Comparison of ENCODE assay signal across 15 mouse cellular contexts in genomic region chr9:65177497-65177896, GRCm38 (mm10). TPM values are rescaled to one million over a fixed set of nuclear protein-coding genes. Genes with fewer than 3 reads are reported as not detected.
DNase-seq lines count a peak whose midpoint lies in the region; ATAC-seq lines count a peak whose summit lies in the region.
"Had no signal": no experiment of that assay in that cellular context is flagged by ENCODE, and none has a peak within 500 bp of the region (broad histone marks: within the 10 kb centered on the region; RNA-seq: fewer than 3 reads in every experiment).

No protein-coding gene starts in this region.

- 55% methylated on average over 3 of the region's 3 CpGs for WGBS in forebrain, embryonic 12.5 days
- WGBS in hindbrain, embryonic 12.5 days = 49% methylated on average over 3 of the region's 3 CpGs
- WGBS in midbrain, embryonic 12.5 days = 38% methylated on average over 3 of the region's 3 CpGs
- 64% methylated on average over 3 of the region's 3 CpGs for WGBS in neural tube, embryonic 15.5 days
- WGBS in kidney, embryonic 15.5 days = 81% methylated on average over 3 of the region's 3 CpGs
- WGBS in kidney, embryonic 16.5 days = 87% methylated on average over 3 of the region's 3 CpGs

- H3K4me2 ChIP-seq in forebrain, embryonic 12.5 days = no peak overlapping the region; the same call in 1 of the 2 replicates
- no peak overlapping the region for H3K4me2 ChIP-seq in hindbrain, embryonic 12.5 days (replicated peaks)
- peak overlapping the region; percentile 38 for H3K4me2 ChIP-seq in midbrain, embryonic 12.5 days (replicated peaks)
- H3K4me2 ChIP-seq in neural tube, embryonic 15.5 days = no peak overlapping the region
- H3K4me2 ChIP-seq in kidney, embryonic 15.5 days = no peak overlapping the region
- H3K4me2 ChIP-seq in kidney, embryonic 16.5 days (replicated peaks; ENCODE audit: low read depth, low read length) = no peak overlapping the region
- H3K4me2 ChIP-seq: limb, embryonic 15.5 days had no signal

- peak overlapping the region; percentile 95 for H3K27ac ChIP-seq in forebrain, embryonic 12.5 days
- H3K27ac ChIP-seq in hindbrain, embryonic 12.5 days = peak overlapping the region; percentile 94
- peak overlapping the region; percentile 98 for H3K27ac ChIP-seq in midbrain, embryonic 12.5 days (replicated peaks)
- H3K27ac ChIP-seq in neural tube, embryonic 15.5 days (replicated peaks) = peak overlapping the region; percentile 77
- no peak overlapping the region for H3K27ac ChIP-seq in kidney, embryonic 15.5 days
- H3K27ac ChIP-seq in kidney, embryonic 16.5 days (ENCODE audit: low read length) = no peak overlapping the region
- H3K27ac ChIP-seq: limb, embryonic 15.5 days; macrophage had no signal

- ATAC-seq in forebrain, embryonic 12.5 days (ENCODE audit: low FRiP score) = no peak
- no peak for ATAC-seq in hindbrain, embryonic 12.5 days (ENCODE audit: low FRiP score)
- ATAC-seq in midbrain, embryonic 12.5 days (ENCODE audit: low FRiP score, low read depth) = no peak
- ATAC-seq in neural tube, embryonic 15.5 days (ENCODE audit: low FRiP score) = no peak
- no peak for ATAC-seq in kidney, embryonic 15.5 days (replicated peaks; ENCODE audit: low FRiP score)
- no peak for ATAC-seq in kidney, embryonic 16.5 days (ENCODE audit: low FRiP score, low TSS enrichment)

- H3K27me3 ChIP-seq in forebrain, embryonic 12.5 days = 0 out of 2 replicates have a peak, but pooled peaks cover 7% of the 10 kb centered on the region
- H3K27me3 ChIP-seq in hindbrain, embryonic 12.5 days = 0 out of 2 replicates have a peak, but pooled peaks cover 2% of the 10 kb centered on the region
- no peaks in the 10 kb centered on the region for H3K27me3 ChIP-seq in midbrain, embryonic 12.5 days
- H3K27me3 ChIP-seq in neural tube, embryonic 15.5 days (replicated peaks) = no peaks in the 10 kb centered on the region
- H3K27me3 ChIP-seq in kidney, embryonic 15.5 days = peaks cover 19% of the 10 kb centered on the region
- H3K27me3 ChIP-seq in kidney, embryonic 16.5 days (ENCODE audit: insufficient read depth, low read length) = peaks cover 6% of the 10 kb centered on the region; the same call in 1 of the 2 replicates

- H3K9me3 ChIP-seq in forebrain, embryonic 12.5 days = no peaks in the 10 kb centered on the region
- H3K9me3 ChIP-seq in hindbrain, embryonic 12.5 days (replicated peaks) = no peaks in the 10 kb centered on the region
- H3K9me3 ChIP-seq in midbrain, embryonic 12.5 days = no peaks in the 10 kb centered on the region
- H3K9me3 ChIP-seq in neural tube, embryonic 15.5 days (replicated peaks) = no peaks in the 10 kb centered on the region
- no peaks in the 10 kb centered on the region for H3K9me3 ChIP-seq in kidney, embryonic 15.5 days (replicated peaks)
- H3K9me3 ChIP-seq in kidney, embryonic 16.5 days (ENCODE audit: low read length) = no peaks in the 10 kb centered on the region
- H3K9me3 ChIP-seq: limb, embryonic 15.5 days had no signal

- no peak for DNase-seq in left cerebral cortex, adult 18-20 months (ENCODE audit: low spot score in 2 of 2)
- DNase-seq: adrenal gland, postnatal 14 days; cerebellum, adult 8-10 months; kidney, adult 8-10 months; lung, adult 2 months; right cerebral cortex, postnatal 25 days had no signal

- peak overlapping the region; percentile 9; the same call in 1 of the 2 replicates for H3K9ac ChIP-seq in forebrain, embryonic 12.5 days
- H3K9ac ChIP-seq in hindbrain, embryonic 12.5 days = no peak overlapping the region; the same call in 1 of the 2 replicates
- H3K9ac ChIP-seq in midbrain, embryonic 12.5 days (replicated peaks) = peak overlapping the region; percentile 28
- H3K9ac ChIP-seq in neural tube, embryonic 15.5 days (replicated peaks) = no peak overlapping the region
- no peak overlapping the region for H3K9ac ChIP-seq in kidney, embryonic 15.5 days
- no peak overlapping the region for H3K9ac ChIP-seq in kidney, embryonic 16.5 days (replicated peaks; ENCODE audit: low read length)
- H3K9ac ChIP-seq: limb, embryonic 15.5 days had no signal

- peaks cover 33% of the 10 kb centered on the region for H3K36me3 ChIP-seq in forebrain, embryonic 12.5 days (replicated peaks)
- peaks cover 12% of the 10 kb centered on the region for H3K36me3 ChIP-seq in hindbrain, embryonic 12.5 days
- H3K36me3 ChIP-seq in midbrain, embryonic 12.5 days = peaks cover 43% of the 10 kb centered on the region
- peaks cover 6% of the 10 kb centered on the region for H3K36me3 ChIP-seq in neural tube, embryonic 15.5 days
- peaks cover 11% of the 10 kb centered on the region for H3K36me3 ChIP-seq in kidney, embryonic 15.5 days
- no peaks in the 10 kb centered on the region for H3K36me3 ChIP-seq in kidney, embryonic 16.5 days (ENCODE audit: insufficient read depth, low read length)
- H3K36me3 ChIP-seq: limb, embryonic 15.5 days had no signal

- H3K4me1 ChIP-seq in forebrain, embryonic 12.5 days = peaks cover 84% of the 10 kb centered on the region
- H3K4me1 ChIP-seq in hindbrain, embryonic 12.5 days = peaks cover 77% of the 10 kb centered on the region
- peaks cover 76% of the 10 kb centered on the region for H3K4me1 ChIP-seq in midbrain, embryonic 12.5 days
- peaks cover 64% of the 10 kb centered on the region for H3K4me1 ChIP-seq in neural tube, embryonic 15.5 days
- H3K4me1 ChIP-seq in kidney, embryonic 15.5 days = peaks cover 64% of the 10 kb centered on the region
- peaks cover 46% of the 10 kb centered on the region for H3K4me1 ChIP-seq in kidney, embryonic 16.5 days (ENCODE audit: insufficient read depth, low read length)

- no peak overlapping the region for H3K4me3 ChIP-seq in forebrain, embryonic 12.5 days (replicated peaks)
- no peak overlapping the region for H3K4me3 ChIP-seq in hindbrain, embryonic 12.5 days
- no peak overlapping the region for H3K4me3 ChIP-seq in midbrain, embryonic 12.5 days
- no peak overlapping the region for H3K4me3 ChIP-seq in neural tube, embryonic 15.5 days (replicated peaks)
- H3K4me3 ChIP-seq in kidney, embryonic 15.5 days (replicated peaks) = no peak overlapping the region
- H3K4me3 ChIP-seq in kidney, embryonic 16.5 days (ENCODE audit: low read length) = no peak overlapping the region
- H3K4me3 ChIP-seq: limb, embryonic 15.5 days had no signal

RNA-seq across cellular contexts. Expression of gene Parp16, which starts 17.7 kb away (rescaled TPM):
- polyA plus RNA-seq in forebrain, embryonic 12.5 days (2016; fragmentation: Nextera tagmentation; extraction: Ambion mirVana) = 5.7 and 5.9 TPM in 2 replicates
- 5.8 and 6.4 TPM in 2 replicates for polyA plus RNA-seq in hindbrain, embryonic 12.5 days (2016; fragmentation: Nextera tagmentation; extraction: Ambion mirVana)
- polyA plus RNA-seq in midbrain, embryonic 12.5 days (2016; fragmentation: Nextera tagmentation; extraction: Ambion mirVana) = 5.6 and 6.5 TPM in 2 replicates
- 6.4 and 8.9 TPM in 2 replicates for polyA plus RNA-seq in neural tube, embryonic 15.5 days (2015; fragmentation: Nextera tagmentation; extraction: Ambion mirVana)
- 7.9 and 8.1 TPM in 2 replicates for polyA plus RNA-seq in kidney, embryonic 15.5 days (2015; fragmentation: Nextera tagmentation; extraction: Ambion mirVana)
- 1 to 10 TPM; 4.0 to 4.3 TPM for total RNA-seq in left cerebral cortex, adult 18-20 months (2021)
- polyA plus RNA-seq in kidney, embryonic 16.5 days (2015; fragmentation: Nextera tagmentation; extraction: Ambion mirVana) = 7.4 and 8.6 TPM in 2 replicates

RNA-seq across cellular contexts. Expression of gene Igdcc3, which starts 36.5 kb away (rescaled TPM):
- polyA plus RNA-seq in forebrain, embryonic 12.5 days (2016; fragmentation: Nextera tagmentation; extraction: Ambion mirVana) = 40.0 and 40.8 TPM in 2 replicates
- polyA plus RNA-seq in hindbrain, embryonic 12.5 days (2016; fragmentation: Nextera tagmentation; extraction: Ambion mirVana) = 30.9 and 34.4 TPM in 2 replicates
- 62.1 and 74.7 TPM in 2 replicates for polyA plus RNA-seq in midbrain, embryonic 12.5 days (2016; fragmentation: Nextera tagmentation; extraction: Ambion mirVana)
- 7.9 and 8.9 TPM in 2 replicates for polyA plus RNA-seq in neural tube, embryonic 15.5 days (2015; fragmentation: Nextera tagmentation; extraction: Ambion mirVana)
- polyA plus RNA-seq in kidney, embryonic 15.5 days (2015; fragmentation: Nextera tagmentation; extraction: Ambion mirVana) = 3.5 and 4.2 TPM in 2 replicates
- total RNA-seq in left cerebral cortex, adult 18-20 months (2021) = 1 to 10 TPM; 1.4 to 1.7 TPM
- 3.2 and 3.3 TPM in 2 replicates for polyA plus RNA-seq in kidney, embryonic 16.5 days (2015; fragmentation: Nextera tagmentation; extraction: Ambion mirVana)
- polyA plus RNA-seq: large intestine, adult 2 months; macrophage had no signal

Comparison
In these comparisons a context has a peak if more than half of its experiments do, and no peak if none do; other contexts are left out.
1. H3K27ac ChIP-seq: peak in forebrain, embryonic 12.5 days (single experiment), hindbrain, embryonic 12.5 days (single experiment), midbrain, embryonic 12.5 days (single experiment) and neural tube, embryonic 15.5 days (single experiment); none in kidney, embryonic 15.5 days (single experiment) and kidney, embryonic 16.5 days (single experiment).
2. H3K9ac ChIP-seq: peak in forebrain, embryonic 12.5 days (single experiment) and midbrain, embryonic 12.5 days (single experiment); none in hindbrain, embryonic 12.5 days (single experiment), neural tube, embryonic 15.5 days (single experiment), kidney, embryonic 15.5 days (single experiment) and kidney, embryonic 16.5 days (single experiment).